In the genomic region with DNA sequence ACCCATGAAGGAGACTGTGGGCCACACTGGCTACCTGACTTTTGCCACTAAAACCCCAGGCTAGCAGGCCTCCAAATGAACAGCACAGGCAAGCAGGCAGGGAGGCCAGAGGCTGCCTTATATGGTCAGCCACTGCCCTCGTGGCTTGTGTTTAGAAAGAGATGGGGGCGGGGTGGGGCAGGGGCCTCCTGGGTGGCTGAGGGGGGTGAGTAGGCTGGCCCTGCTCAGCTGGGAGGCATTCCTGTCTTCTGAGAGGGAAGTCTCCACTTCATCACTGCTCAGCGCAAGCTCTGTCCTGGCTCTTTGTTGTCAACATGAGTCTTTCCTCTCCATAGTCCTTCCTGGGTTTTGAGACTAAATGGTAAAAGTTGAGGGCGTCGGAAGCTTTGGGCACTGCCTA, we compare ENCODE assay signal across 13 mouse cellular contexts. TPM values are rescaled to one million over a fixed set of nuclear protein-coding genes. Genes with fewer than 3 reads are reported as not detected.
DNase-seq lines count a peak whose midpoint lies in the region; ATAC-seq and TF ChIP-seq lines count a peak whose summit lies in the region.
"Had no signal": no experiment of that assay in that cellular context is flagged by ENCODE, and none has a peak within 500 bp of the region (broad histone marks: within the 10 kb centered on the region; RNA-seq: fewer than 3 reads in every experiment).

No protein-coding gene starts in this region.

- no peak for TF ChIP-seq CTCF in midbrain, postnatal 0 days (IDR thresholded peaks at IDR 0.05)
- no peak for TF ChIP-seq CTCF in intestine, postnatal 0 days (IDR thresholded peaks at IDR 0.05; ENCODE audit: low read depth)

- H3K4me1 ChIP-seq in heart, embryonic 16.5 days (ENCODE audit: control insufficient read depth, insufficient read depth, low read length): peaks cover 44% of the 10 kb centered on the region
- peaks cover 58% of the 10 kb centered on the region for H3K4me1 ChIP-seq in midbrain, embryonic 10.5 days
- H3K4me1 ChIP-seq in midbrain, postnatal 0 days (ENCODE audit: insufficient read depth, low read length): peaks cover 13% of the 10 kb centered on the region; the same call in 1 of the 2 replicates
- peaks cover 20% of the 10 kb centered on the region; the same call in 1 of the 2 replicates for H3K4me1 ChIP-seq in intestine, postnatal 0 days (replicated peaks; ENCODE audit: control insufficient read depth, insufficient read depth, low read length)

- H3K27me3 ChIP-seq in heart, embryonic 16.5 days (ENCODE audit: control insufficient read depth, insufficient read depth, low read length): no peaks in the 10 kb centered on the region
- no peaks in the 10 kb centered on the region for H3K27me3 ChIP-seq in midbrain, embryonic 10.5 days (ENCODE audit: low read depth, poor library complexity, severe bottlenecking)
- no peaks in the 10 kb centered on the region for H3K27me3 ChIP-seq in midbrain, postnatal 0 days (ENCODE audit: insufficient read depth, low read length)
- H3K27me3 ChIP-seq in intestine, postnatal 0 days (replicated peaks; ENCODE audit: control insufficient read depth, insufficient read depth, low read length): no peaks in the 10 kb centered on the region

- 0 out of 2 replicates have a peak, but pooled peaks cover 4% of the 10 kb centered on the region for H3K36me3 ChIP-seq in heart, embryonic 16.5 days (ENCODE audit: control insufficient read depth, insufficient read depth)
- H3K36me3 ChIP-seq in midbrain, embryonic 10.5 days: peaks cover 52% of the 10 kb centered on the region
- peaks cover 16% of the 10 kb centered on the region for H3K36me3 ChIP-seq in midbrain, postnatal 0 days (ENCODE audit: insufficient read depth, low read length)
- peaks cover 18% of the 10 kb centered on the region; the same call in 1 of the 2 replicates for H3K36me3 ChIP-seq in intestine, postnatal 0 days (ENCODE audit: control insufficient read depth, insufficient read depth)

- no peak overlapping the region for H3K4me2 ChIP-seq in heart, embryonic 16.5 days (ENCODE audit: low read depth, low read length)
- H3K4me2 ChIP-seq in midbrain, postnatal 0 days (ENCODE audit: low read depth, low read length, poor library complexity, severe bottlenecking): no peak overlapping the region
- no peak overlapping the region for H3K4me2 ChIP-seq in intestine, postnatal 0 days (replicated peaks; ENCODE audit: low read depth)

- DNase-seq in heart, postnatal 25 days (ENCODE audit: low spot score): no peak
- DNase-seq in midbrain, embryonic 10.5 days (ENCODE audit: low spot score): no peak
- no peak for DNase-seq in midbrain, postnatal 0 days (ENCODE audit: low spot score)
- no peak for DNase-seq in cerebellum, adult 11-12 months
- DNase-seq in gastrocnemius, postnatal 36 days: no peak
- DNase-seq: adrenal gland, adult 8-10 months; gastrocnemius, postnatal 14 days; kidney, postnatal 10 days; layer of hippocampus, postnatal 36 days; thymus, postnatal 4 days had no signal

- intact Hi-C loops in heart, postnatal 25 days (cut with DNase I): no loop called here
- intact Hi-C loops in gastrocnemius, postnatal 36 days (cut with DNase I): no loop called here

- no peaks in the 10 kb centered on the region for H3K9me3 ChIP-seq in heart, embryonic 16.5 days (replicated peaks; ENCODE audit: control insufficient read depth, low read length)
- H3K9me3 ChIP-seq in midbrain, embryonic 10.5 days (replicated peaks): no peaks in the 10 kb centered on the region
- no peaks in the 10 kb centered on the region for H3K9me3 ChIP-seq in midbrain, postnatal 0 days (ENCODE audit: low read length)
- H3K9me3 ChIP-seq in intestine, postnatal 0 days (ENCODE audit: control insufficient read depth): no peaks in the 10 kb centered on the region

- 0 out of 2 replicates have a peak, but pooled peaks have one; percentile 24 for ATAC-seq in heart, embryonic 16.5 days (replicated peaks; ENCODE audit: extremely low read depth, insufficient read depth, low FRiP score)
- ATAC-seq in midbrain, postnatal 0 days (ENCODE audit: low FRiP score): no peak
- ATAC-seq in intestine, postnatal 0 days: no peak
- ATAC-seq: forebrain, embryonic 16.5 days had no signal

- WGBS in heart, embryonic 16.5 days: 39% methylated on average over 5 of the region's 5 CpGs
- WGBS in midbrain, embryonic 10.5 days: 56% methylated on average over 5 of the region's 5 CpGs
- WGBS in midbrain, postnatal 0 days: 72% methylated on average over 5 of the region's 5 CpGs
- WGBS in intestine, postnatal 0 days: 44% methylated on average over 5 of the region's 5 CpGs

- peak overlapping the region; percentile 94 for H3K27ac ChIP-seq in heart, embryonic 16.5 days (ENCODE audit: low read length)
- H3K27ac ChIP-seq in midbrain, embryonic 10.5 days (replicated peaks): peak overlapping the region; percentile 63
- no peak overlapping the region for H3K27ac ChIP-seq in midbrain, postnatal 0 days (ENCODE audit: low read depth, low read length)
- peak overlapping the region; percentile 58 for H3K27ac ChIP-seq in intestine, postnatal 0 days (ENCODE audit: low read depth, low read length)

- no peak overlapping the region for H3K4me3 ChIP-seq in heart, embryonic 16.5 days (ENCODE audit: low read length)
- H3K4me3 ChIP-seq in midbrain, embryonic 10.5 days: 0 out of 2 replicates have a peak overlapping the region, but pooled peaks have one; percentile 0
- H3K4me3 ChIP-seq in midbrain, postnatal 0 days (ENCODE audit: low read depth, low read length): no peak overlapping the region
- no peak overlapping the region for H3K4me3 ChIP-seq in intestine, postnatal 0 days (ENCODE audit: low read depth, low read length)

- peak overlapping the region; percentile 11 for H3K9ac ChIP-seq in heart, embryonic 16.5 days (ENCODE audit: low read length)
- no peak overlapping the region for H3K9ac ChIP-seq in midbrain, postnatal 0 days (replicated peaks; ENCODE audit: low read length, poor library complexity, severe bottlenecking)
- no peak overlapping the region for H3K9ac ChIP-seq in intestine, postnatal 0 days (ENCODE audit: low read depth, low read length)

RNA-seq across cellular contexts. Expression of a gene that starts 4.9 kb away (rescaled TPM):
- polyA plus RNA-seq in heart, embryonic 16.5 days (2015; fragmentation: Nextera tagmentation; extraction: Ambion mirVana): 7.7 and 8.5 TPM in 2 replicates
- total RNA-seq in heart, postnatal 25 days (2021): 1 to 10 TPM; 4.4 to 5.7 TPM
- polyA plus RNA-seq in midbrain, embryonic 10.5 days (2016; fragmentation: Nextera tagmentation; extraction: Ambion mirVana): 18.4 and 18.7 TPM in 2 replicates
- total RNA-seq in midbrain, postnatal 0 days (2014; rRNA removed): 23.2 and 27.5 TPM in 2 replicates
- polyA plus RNA-seq in midbrain, postnatal 0 days (2015; fragmentation: Nextera tagmentation; extraction: Ambion mirVana): 8.4 and 8.7 TPM in 2 replicates
- polyA plus RNA-seq in intestine, postnatal 0 days (2015; fragmentation: Nextera tagmentation; extraction: Ambion mirVana): 5.6 TPM in 2 replicates
- total RNA-seq in gastrocnemius, postnatal 36 days (2021): 1 to 10 TPM; 1.8 to 4.1 TPM

RNA-seq across cellular contexts. Expression of a gene that starts 10.7 kb away (rescaled TPM):
- 388 and 414 TPM in 2 replicates for polyA plus RNA-seq in heart, embryonic 16.5 days (2015; fragmentation: Nextera tagmentation; extraction: Ambion mirVana)
- 10 to 100 TPM; 91.2 to 98.8 TPM for total RNA-seq in heart, postnatal 25 days (2021)
- 2,837 and 3,349 TPM in 2 replicates for polyA plus RNA-seq in midbrain, embryonic 10.5 days (2016; fragmentation: Nextera tagmentation; extraction: Ambion mirVana)
- total RNA-seq in midbrain, postnatal 0 days (2014; rRNA removed): 1,673 and 2,112 TPM in 2 replicates
- 1,654 and 1,809 TPM in 2 replicates for polyA plus RNA-seq in midbrain, postnatal 0 days (2015; fragmentation: Nextera tagmentation; extraction: Ambion mirVana)
- 628 and 645 TPM in 2 replicates for polyA plus RNA-seq in intestine, postnatal 0 days (2015; fragmentation: Nextera tagmentation; extraction: Ambion mirVana)
- total RNA-seq in gastrocnemius, postnatal 36 days (2021): 1 to 10 TPM; 7.9 to 8.3 TPM

RNA-seq across cellular contexts. Expression of a gene that starts 30.3 kb away (rescaled TPM):
- polyA plus RNA-seq in heart, embryonic 16.5 days (2015; fragmentation: Nextera tagmentation; extraction: Ambion mirVana): 40.9 and 42.9 TPM in 2 replicates
- 10 to 100 TPM; 19.4 to 21.2 TPM for total RNA-seq in heart, postnatal 25 days (2021)
- 57.2 and 62.0 TPM in 2 replicates for polyA plus RNA-seq in midbrain, embryonic 10.5 days (2016; fragmentation: Nextera tagmentation; extraction: Ambion mirVana)
- total RNA-seq in midbrain, postnatal 0 days (2014; rRNA removed): 28.7 and 43.5 TPM in 2 replicates
- 68.7 and 70.8 TPM in 2 replicates for polyA plus RNA-seq in midbrain, postnatal 0 days (2015; fragmentation: Nextera tagmentation; extraction: Ambion mirVana)
- 29.6 and 32.1 TPM in 2 replicates for polyA plus RNA-seq in intestine, postnatal 0 days (2015; fragmentation: Nextera tagmentation; extraction: Ambion mirVana)
- total RNA-seq in gastrocnemius, postnatal 36 days (2021): 10 to 100 TPM; 12.4 to 13.5 TPM

RNA-seq across cellular contexts. Expression of a gene that starts 30.3 kb away (rescaled TPM):
- 40.2 and 43.9 TPM in 2 replicates for polyA plus RNA-seq in heart, embryonic 16.5 days (2015; fragmentation: Nextera tagmentation; extraction: Ambion mirVana)
- total RNA-seq in heart, postnatal 25 days (2021): 10 to 100 TPM; 32.1 to 36.4 TPM
- polyA plus RNA-seq in midbrain, embryonic 10.5 days (2016; fragmentation: Nextera tagmentation; extraction: Ambion mirVana): 59.8 and 59.9 TPM in 2 replicates
- 17.9 and 27.8 TPM in 2 replicates for total RNA-seq in midbrain, postnatal 0 days (2014; rRNA removed)
- polyA plus RNA-seq in midbrain, postnatal 0 days (2015; fragmentation: Nextera tagmentation; extraction: Ambion mirVana): 63.1 and 67.0 TPM in 2 replicates
- 42.6 and 44.8 TPM in 2 replicates for polyA plus RNA-seq in intestine, postnatal 0 days (2015; fragmentation: Nextera tagmentation; extraction: Ambion mirVana)
- total RNA-seq in gastrocnemius, postnatal 36 days (2021): 10 to 100 TPM; 34.9 to 38.0 TPM
